Mouse (Mus musculus) G1E-ER4 (cell line): ENCODE data around the gene Rbms3. TPM values are rescaled to one million over a fixed set of nuclear protein-coding genes. Genes with fewer than 3 reads are reported as not detected.

Experiments used
- GATA1 ChIP-seq: IDR thresholded peaks from one replicate; pipeline ENCODE4 v1.8.0; 2012; ENCODE audit warnings: low read length, inconsistent platforms
- polyA plus RNA-seq: library from polyadenylated mRNA; stranded (reverse); fragments of >175 nt; gene quantifications from 2 replicates; pipeline ENCODE4 v1.2.3, GENCODE M21; 2012

The Rbms3 gene
- polyA plus RNA-seq = not detected in 2 replicates

GRCm38 (mm10) chr9:117629771-117630170, at the start of gene Rbms3:
TSS of gene Rbms3 (minus strand) at chr9:117629913.
- TF ChIP-seq GATA1 = no peak

- TF ChIP-seq GATA1 = no peak
Measured at GRCm38 (mm10) chr9:117673311-117673710, 43.6 kb upstream of the Rbms3 start.

GRCm38 (mm10) chr9:117654626-117655025, 24.9 kb upstream of the Rbms3 start:
- no peak for TF ChIP-seq GATA1

GRCm38 (mm10) chr9:117653641-117654040, 23.9 kb upstream of the Rbms3 start:
- TF ChIP-seq GATA1 = no peak

DNA sequence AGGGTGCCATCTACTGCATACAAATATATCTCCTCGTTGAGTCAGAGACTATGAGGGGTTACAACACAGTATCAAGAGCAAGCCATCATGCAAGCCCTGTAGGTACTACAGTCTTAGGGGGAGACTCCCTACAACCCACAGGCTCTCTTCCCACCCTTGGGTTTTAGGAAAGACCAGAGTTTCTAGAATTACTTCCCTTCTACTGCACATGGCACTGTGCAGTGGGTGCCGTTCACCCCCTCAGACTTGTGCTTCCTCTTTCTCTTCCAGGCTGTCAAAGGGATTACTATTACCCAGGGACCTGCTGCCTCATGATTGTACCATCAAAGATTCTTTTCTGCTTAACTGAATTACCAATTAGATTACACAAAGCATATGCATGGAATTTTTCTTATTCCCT, 16.4 kb upstream of the Rbms3 start:
- no peak for TF ChIP-seq GATA1

DNA sequence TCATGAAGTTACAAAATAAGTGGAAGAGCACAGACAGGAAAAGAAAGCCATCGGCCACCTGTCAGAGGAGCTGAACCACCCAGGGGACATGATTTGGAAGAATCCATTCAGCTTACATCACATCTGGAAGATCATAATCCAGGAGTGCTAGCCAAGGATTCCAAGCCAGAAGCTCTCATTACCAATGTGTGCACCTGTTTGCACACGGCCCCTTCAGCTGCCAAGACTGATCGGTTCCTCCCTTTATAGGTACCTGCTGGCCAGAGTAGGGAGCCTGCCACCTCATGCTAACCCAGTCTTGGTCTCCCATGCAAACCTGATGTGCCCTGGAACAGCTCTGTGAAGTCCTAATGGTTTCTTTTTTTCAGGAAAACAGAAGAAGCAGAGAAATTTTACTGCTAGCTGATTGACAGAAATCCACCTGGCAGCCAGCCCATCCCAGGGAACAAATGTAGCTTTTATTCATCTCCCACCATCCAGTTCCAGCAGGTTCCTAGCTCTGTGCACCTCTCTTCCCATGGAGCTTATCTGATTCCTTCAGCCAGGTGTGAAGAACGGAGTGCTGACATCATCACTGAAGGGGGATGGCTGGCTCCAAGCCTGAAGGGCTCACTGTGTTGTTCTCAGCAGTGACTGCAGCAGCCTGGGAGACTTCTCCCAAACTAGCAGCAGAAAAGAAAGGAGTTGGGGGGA, 11.5 kb upstream of the Rbms3 start:
- no peak for TF ChIP-seq GATA1

DNA sequence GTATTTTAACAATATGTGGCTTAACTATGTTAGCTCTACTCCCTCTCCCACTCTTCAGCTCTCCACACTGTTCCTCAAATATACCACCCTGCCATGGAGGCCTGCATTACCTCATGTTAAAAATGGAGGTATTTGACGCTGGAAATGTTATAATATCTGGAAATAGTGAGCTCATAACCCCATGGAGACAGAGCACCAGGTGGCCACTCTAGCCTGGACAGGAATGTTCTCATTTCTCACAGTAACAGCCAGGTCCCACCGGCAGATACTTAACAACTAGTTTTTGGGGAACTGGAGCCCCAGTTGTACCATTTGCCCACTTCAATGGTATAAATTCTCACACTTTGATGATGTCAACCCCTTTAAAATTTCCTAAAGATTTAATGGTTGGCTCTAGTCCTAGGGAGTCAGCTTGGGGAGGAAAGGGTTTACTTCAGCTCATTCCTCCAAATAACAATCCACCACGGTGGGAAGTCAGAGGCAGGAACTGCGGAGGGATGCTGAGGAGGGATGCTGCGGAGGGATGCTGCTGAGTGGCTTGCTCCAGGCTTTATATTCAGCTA, 9.0 kb upstream of the Rbms3 start:
- TF ChIP-seq GATA1 = no peak

DNA sequence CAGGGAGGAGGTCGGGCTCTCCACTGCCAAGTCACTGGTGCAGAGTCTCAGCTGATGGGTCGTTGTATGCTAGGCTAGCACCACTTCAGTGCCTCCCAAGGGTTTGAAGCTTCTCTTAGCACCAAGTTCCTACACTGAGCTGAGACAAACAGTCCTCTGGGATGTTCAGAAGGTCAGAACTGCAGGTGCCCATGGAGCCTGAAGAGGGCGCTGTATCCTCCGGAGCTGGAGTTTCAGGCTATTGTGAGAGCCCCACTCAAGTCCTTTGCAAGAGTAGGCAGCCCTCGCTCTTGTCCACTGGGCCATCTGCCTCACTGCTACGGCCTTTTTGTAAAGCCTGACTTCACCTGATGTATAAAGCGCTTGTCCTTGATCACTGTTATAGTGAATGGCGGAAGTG, 6.8 kb upstream of the Rbms3 start:
- TF ChIP-seq GATA1 = no peak

GRCm38 (mm10) chr9:117627173-117627572, 2.5 kb downstream of the Rbms3 start:
- no peak for TF ChIP-seq GATA1

- TF ChIP-seq GATA1 = no peak
Measured at GRCm38 (mm10) chr9:117600781-117601180, 28.9 kb downstream of the Rbms3 start.

GRCm38 (mm10) chr9:117599341-117599740, 30.4 kb downstream of the Rbms3 start:
- TF ChIP-seq GATA1 = no peak

DNA sequence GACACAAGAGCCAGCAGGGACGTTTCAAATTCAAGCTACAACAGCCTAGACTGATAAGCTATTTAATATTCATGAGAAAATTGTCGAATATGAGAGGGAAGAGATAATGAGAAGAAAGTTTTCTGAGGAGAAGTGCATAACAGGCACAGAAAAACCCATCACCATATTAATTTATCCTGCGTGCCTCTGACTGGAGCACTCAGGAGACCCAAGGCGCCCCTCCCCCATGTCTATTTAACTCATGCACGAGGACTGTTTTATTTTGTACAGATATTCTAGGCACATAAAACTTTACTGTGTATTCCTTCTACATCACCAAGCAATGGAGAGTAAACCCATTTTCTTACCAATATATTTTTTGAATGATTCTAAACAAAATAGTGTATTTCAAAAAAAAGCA, 33.6 kb downstream of the Rbms3 start:
- TF ChIP-seq GATA1 = no peak

DNA sequence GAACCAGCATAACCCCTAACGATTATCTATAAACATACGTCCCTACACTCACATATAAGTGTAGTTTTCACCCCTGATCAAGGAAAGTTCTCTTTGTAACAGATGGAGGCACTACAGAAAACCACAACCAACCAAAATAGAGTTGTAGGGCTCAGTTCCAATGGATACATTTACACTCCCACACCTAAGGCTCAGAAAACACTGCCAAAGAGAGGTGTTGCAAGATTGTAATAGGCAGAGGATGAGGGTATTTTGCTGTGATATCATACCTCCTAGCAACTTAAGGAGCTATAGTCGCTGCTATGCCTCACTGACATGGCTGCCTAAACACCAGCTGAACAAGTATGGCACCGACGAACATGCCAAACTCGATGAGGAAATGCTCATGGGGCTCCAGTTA, 44.4 kb downstream of the Rbms3 start:
- TF ChIP-seq GATA1 = no peak

DNA sequence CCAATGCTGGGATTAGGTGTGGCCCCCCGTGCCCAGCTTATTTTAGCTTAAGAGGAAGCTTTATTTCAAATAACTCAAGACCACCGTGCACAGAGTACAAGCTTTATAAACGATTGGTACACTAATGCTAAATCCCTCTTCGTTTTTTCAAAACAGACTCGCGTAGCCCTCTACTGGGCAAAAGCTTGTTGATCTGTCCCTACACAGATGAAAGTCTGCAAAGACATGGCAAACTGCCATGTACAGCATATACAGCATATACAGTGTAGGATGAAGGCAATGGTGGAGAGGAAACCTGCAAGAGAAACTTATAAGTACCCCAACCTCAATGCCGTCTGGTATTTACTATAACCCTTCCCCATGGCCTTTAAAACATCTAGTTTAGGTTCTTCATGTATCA, 46.1 kb downstream of the Rbms3 start:
- no peak for TF ChIP-seq GATA1

DNA sequence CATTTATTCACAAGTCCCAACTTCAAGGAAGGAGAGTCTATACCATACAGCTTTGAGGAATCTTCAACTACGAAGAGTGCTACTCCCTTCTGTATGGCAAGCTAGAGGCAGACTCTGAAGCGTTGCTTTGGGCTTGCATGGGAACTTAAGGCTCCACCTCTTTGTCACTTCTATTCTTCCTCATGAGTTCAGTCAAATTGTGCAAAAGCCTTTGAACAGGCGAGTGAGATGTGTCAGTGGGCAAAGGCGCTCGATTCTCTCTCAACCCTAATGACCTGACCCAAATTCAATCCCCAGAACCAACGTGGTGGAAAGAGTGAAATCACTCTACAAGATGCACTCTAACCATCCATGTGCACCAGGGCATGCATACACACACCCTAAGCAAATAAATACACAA, 47.1 kb downstream of the Rbms3 start:
- TF ChIP-seq GATA1 = no peak

- TF ChIP-seq GATA1 = no peak
Measured at GRCm38 (mm10) chr9:117571186-117571855, 58.4 kb downstream of the Rbms3 start.

- no peak for TF ChIP-seq GATA1
Measured at GRCm38 (mm10) chr9:117570240-117570821, 59.4 kb downstream of the Rbms3 start.

DNA sequence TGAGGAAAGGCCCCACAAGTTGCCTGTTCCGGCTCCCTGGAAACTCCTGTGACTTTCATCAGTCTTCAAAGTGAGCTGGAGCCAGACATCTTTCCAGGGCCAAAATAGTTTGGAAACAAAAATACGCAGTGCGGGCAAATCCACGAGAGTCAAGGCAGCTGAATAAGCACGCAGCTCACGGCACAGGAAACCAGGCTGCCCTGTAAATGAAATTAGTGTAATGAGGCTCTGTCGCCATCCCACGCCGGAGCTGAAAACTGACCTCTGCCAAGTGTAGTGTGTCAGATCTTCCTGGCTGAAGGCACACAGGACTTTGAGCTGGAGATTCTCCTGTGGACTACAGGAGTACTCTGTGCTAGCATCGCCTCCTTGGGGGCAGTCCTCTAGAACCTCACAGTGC, 63.4 kb downstream of the Rbms3 start:
- TF ChIP-seq GATA1 = no peak
